Mouse (Mus musculus) T-helper 17 cell (primary cell): ENCODE measurements at regions not wholly inside any gene's neighbourhood (a gene's known extent, or its start where the extent isn't known, plus 50 kb on each side); places are given as distances from the start of the nearest gene placed in this dataset.

ENCODE experiments used
- in situ Hi-C, 2 experiments: fragments of 300-600 bp; cut with MboI, MseI; formaldehyde crosslinking; loops; 1 replicate in 1 of 2; 2 replicates in 1 of 2; pipeline ENCODE4 v1.15.1; 2025; ENCODE audit warnings: high pct_unique_total_duplicates in 2 of 2

- in situ Hi-C loops: no loop called here
These were observed 65.2 kb upstream of the Cabcoco1 start for GRCm38 (mm10) chr10:68606848-68607247.

- in situ Hi-C loops: no loop called here
These were observed 70.2 kb upstream of the Cabcoco1 start for GRCm38 (mm10) chr10:68611906-68612305.

GRCm38 (mm10) chr10:68612727-68613126, 71.0 kb upstream of the Cabcoco1 start:
- in situ Hi-C loops: no loop called here

- in situ Hi-C loops: no loop called here
These were observed 82.1 kb upstream of the Cabcoco1 start for GRCm38 (mm10) chr10:68623786-68624185.

GRCm38 (mm10) chr10:68625329-68625728, 83.6 kb upstream of the Cabcoco1 start:
- in situ Hi-C loops: loop anchor here in 1 of 2 experiments (25.0 kb wide), 1 partner anchor 1787 kb away; no protein-coding TSS in a partner anchor

- in situ Hi-C loops: loop anchor here in 1 of 2 experiments (25.0 kb wide), 1 partner anchor 1787 kb away; no protein-coding TSS in a partner anchor
These were observed 84.1 kb upstream of the Cabcoco1 start for GRCm38 (mm10) chr10:68625752-68626151.

- in situ Hi-C loops: loop anchor here in 1 of 2 experiments (25.0 kb wide), 1 partner anchor 1783 kb away; no protein-coding TSS in a partner anchor
These were observed 87.8 kb upstream of the Cabcoco1 start for GRCm38 (mm10) chr10:68629486-68629885.

GRCm38 (mm10) chr10:68633180-68633579, 90.3 kb upstream of the Tmem26 start:
- in situ Hi-C loops: loop anchor here in 1 of 2 experiments (25.0 kb wide), 1 partner anchor 1779 kb away; no protein-coding TSS in a partner anchor

GRCm38 (mm10) chr10:68652700-68653099, 70.7 kb upstream of the Tmem26 start:
- in situ Hi-C loops: no loop called here

GRCm38 (mm10) chr10:68655491-68655890, 68.0 kb upstream of the Tmem26 start:
- in situ Hi-C loops: no loop called here

- in situ Hi-C loops: no loop called here
These were observed 57.4 kb upstream of the Tmem26 start for GRCm38 (mm10) chr10:68666094-68666493.

GRCm38 (mm10) chr10:68669330-68669729, 54.1 kb upstream of the Tmem26 start:
- in situ Hi-C loops: no loop called here

- in situ Hi-C loops: loop anchor here in 1 of 2 experiments (10.0 kb wide), 1 partner anchor 165 kb away; no protein-coding TSS in a partner anchor
These were observed 53.5 kb upstream of the Tmem26 start for GRCm38 (mm10) chr10:68669992-68670391.

- in situ Hi-C loops: loop anchor here in 1 of 2 experiments (10.0 kb wide), 1 partner anchor 167 kb away; no protein-coding TSS in a partner anchor
These were observed 51.2 kb upstream of the Tmem26 start for GRCm38 (mm10) chr10:68672291-68672690.

GRCm38 (mm10) chr10:68673102-68673872, 50.2 kb upstream of the Tmem26 start:
- in situ Hi-C loops: loop anchor here in 1 of 2 experiments (10.0 kb wide), 1 partner anchor 168 kb away; no protein-coding TSS in a partner anchor
